Mouse (Mus musculus) kidney, postnatal 0 days (tissue): ENCODE data around the gene Vmn1r38. TPM values are rescaled to one million over a fixed set of nuclear protein-coding genes. Genes with fewer than 3 reads are reported as not detected.
"Not testable (repeated sequence)": the region's sequence is repeated elsewhere in the genome, so short reads cannot be mapped to it uniquely, and the experiment has no call there.

ENCODE experiments used
- ATAC-seq: fragments of 200-750 bp; cut with Nextera tagmentation; replicated peaks from 2 replicates; pipeline ENCODE4 v1.8.0; 2017; ENCODE audit warnings: low read depth, moderate number of reproducible peaks, moderate TSS enrichment, moderate library complexity; ENCODE audit not compliant: low FRiP score
- DNase-seq: peaks from one replicate; pipeline ENCODE4 v3.0.0-alpha.2; 2016; ENCODE audit warnings: low spot score
- H3K27ac ChIP-seq: fragments of 300-500 bp; sonication (generic); 2 replicates; pipeline ENCODE4 v1.5.1; 2014; ENCODE audit warnings: mild to moderate bottlenecking
- H3K27me3 ChIP-seq: fragments of 300-500 bp; sonication (generic); 2 replicates; pipeline ENCODE4 v1.6.1; 2014; ENCODE audit warnings: low read length, mixed read lengths; ENCODE audit not compliant: insufficient read depth
- H3K36me3 ChIP-seq: fragments of 300-500 bp; sonication (generic); 2 replicates; pipeline ENCODE4 v1.6.1; 2014; ENCODE audit warnings: low read length, mixed read lengths; ENCODE audit not compliant: insufficient read depth
- H3K4me1 ChIP-seq: fragments of 300-500 bp; sonication (generic); replicated peaks from 2 replicates; pipeline ENCODE4 v1.6.1; 2014; ENCODE audit warnings: antibody characterized with exemption, low read length, mixed read lengths; ENCODE audit not compliant: insufficient read depth
- H3K4me2 ChIP-seq: fragments of 300-500 bp; sonication (generic); 2 replicates; pipeline ENCODE4 v1.6.1; 2014; ENCODE audit warnings: mild to moderate bottlenecking, low read length, moderate library complexity, mixed read lengths
- H3K4me3 ChIP-seq: fragments of 300-500 bp; sonication (generic); replicated peaks from 2 replicates; pipeline ENCODE4 v1.5.1; 2014; ENCODE audit warnings: low read depth, low read length
- H3K9ac ChIP-seq: fragments of 300-500 bp; sonication (generic); 2 replicates; pipeline ENCODE4 v1.6.1; 2014; ENCODE audit warnings: low read depth, low read length
- H3K9me3 ChIP-seq: fragments of 300-500 bp; sonication (generic); replicated peaks from 2 replicates; pipeline ENCODE4 v1.6.1; 2016; ENCODE audit warnings: low read length, inconsistent platforms, mixed read lengths
- CTCF ChIP-seq: IDR thresholded peaks from 2 replicates; pipeline ENCODE4 v1.5.1; 2016; ENCODE audit warnings: antibody characterized with exemption, low read depth, mild to moderate bottlenecking, moderate library complexity
- WGBS: fragments of 180-500 bp; shearing (Covaris S2); extraction: QIAGEN DNeasy Blood & Tissue Kit; methylation state at CpG from one replicate; pipeline ENCODE4 v1.1.7; 2014; 5-methylcytosine and 5-hydroxymethylcytosine counted together
- polyA plus RNA-seq: library from polyadenylated mRNA; unstranded; fragments of >200 nt; fragmentation: Nextera tagmentation; extraction: Ambion mirVana; gene quantifications from 2 replicates; pipeline ENCODE4 v1.2.1, GENCODE M21; 2015

Vmn1r38 gene
- polyA plus RNA-seq, result not detected in 2 replicates

DNA sequence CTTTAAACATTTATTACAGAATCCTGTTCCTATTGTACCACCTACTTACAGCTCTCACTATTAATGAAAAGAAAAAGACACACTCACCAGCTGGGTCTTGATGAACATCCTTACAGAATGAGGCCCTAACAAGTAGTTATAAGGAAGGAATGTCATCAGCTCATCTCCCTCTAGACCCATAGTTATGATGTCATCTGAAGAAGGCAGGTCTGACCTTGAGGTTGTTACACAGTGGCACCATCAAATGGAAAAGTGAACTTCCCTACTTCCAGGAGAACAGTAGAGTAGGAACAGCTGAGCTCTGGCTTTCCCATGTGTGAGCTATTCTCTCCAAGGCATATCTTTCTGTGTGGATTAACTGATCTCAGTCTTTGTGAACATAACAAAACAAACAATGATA, at the start of gene Vmn1r38:
TSS of gene Vmn1r38 (minus strand) at position 101 of the 400 bp plus-strand sequence.
- H3K4me1 ChIP-seq, H3K27me3 ChIP-seq, H3K9ac ChIP-seq, H3K27ac ChIP-seq, H3K4me2 ChIP-seq, ATAC-seq, H3K36me3 ChIP-seq, H3K9me3 ChIP-seq, H3K4me3 ChIP-seq, DNase-seq: not testable (repeated sequence)

DNA sequence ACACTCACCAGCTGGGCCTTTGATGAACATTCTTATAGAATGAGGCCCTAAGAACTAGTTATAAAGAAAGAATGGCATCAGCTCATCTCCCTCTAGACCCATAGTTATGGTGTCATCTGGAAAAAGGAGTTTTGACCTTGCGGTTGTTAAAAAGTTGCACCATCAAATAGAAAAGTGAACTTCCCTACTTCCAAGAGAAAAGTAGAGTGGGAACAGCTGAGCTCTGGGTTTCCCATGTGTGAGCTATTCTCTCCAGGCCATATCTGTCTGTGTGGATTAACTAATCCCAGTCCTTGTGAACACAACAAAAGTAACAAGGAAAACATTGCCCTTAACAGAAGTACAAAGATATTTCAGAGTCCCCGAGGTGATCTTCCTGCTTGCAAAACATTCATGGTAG, 28.1 kb upstream of the Vmn1r38 start, which contains the start of gene Vmn1r39:
TSS of gene Vmn1r39 (minus strand) at position 101 of the 400 bp plus-strand sequence.
- WGBS, result 94% methylated on average over 2 of the region's 2 CpGs
- H3K4me2 ChIP-seq, result no peak within 1 kb of the TSS
- H3K4me3 ChIP-seq, result no peak within 1 kb of the TSS
- H3K9me3 ChIP-seq, result no peaks in the 10 kb centered on the region
- no peaks in the 10 kb centered on the region for H3K36me3 ChIP-seq
- H3K27ac ChIP-seq, result no peak within 1 kb of the TSS
- TF ChIP-seq CTCF, result no peak
- ATAC-seq, result no peak
- H3K27me3 ChIP-seq, result no peaks in the 10 kb centered on the region
- no peak for DNase-seq
- H3K4me1 ChIP-seq, result no peaks in the 10 kb centered on the region
- H3K9ac ChIP-seq, result no peak within 1 kb of the TSS

DNA sequence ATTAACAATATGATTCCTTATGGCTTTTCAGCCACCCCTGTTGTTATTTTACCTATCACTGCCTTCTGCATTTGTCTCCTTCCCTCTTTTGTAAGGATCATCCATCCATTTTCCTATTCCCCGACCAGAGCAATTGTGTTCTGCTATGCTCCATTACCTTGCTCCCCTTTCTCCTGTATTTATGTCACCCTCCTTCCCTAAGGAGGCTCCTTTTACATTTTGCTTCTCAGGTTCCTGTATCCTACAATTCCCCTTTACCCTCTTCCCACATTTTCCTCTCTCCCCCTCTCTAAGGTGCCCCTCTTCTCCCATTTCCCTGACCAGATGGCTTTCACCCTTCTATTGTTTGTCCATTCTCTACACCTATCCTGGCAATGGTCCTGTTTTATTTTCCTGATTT, 23.9 kb upstream of the Vmn1r38 start:
- no peak for TF ChIP-seq CTCF
- DNase-seq (peak; percentile 21), ATAC-seq (no peak)
- no peak overlapping the region for H3K4me3 ChIP-seq
- no peaks in the 10 kb centered on the region for H3K4me1 ChIP-seq
- H3K4me2 ChIP-seq, result no peak overlapping the region
- no peak overlapping the region for H3K27ac ChIP-seq
- no peak overlapping the region for H3K9ac ChIP-seq
- H3K9me3 ChIP-seq, result no peaks in the 10 kb centered on the region
- no peaks in the 10 kb centered on the region for H3K27me3 ChIP-seq
- WGBS, result 22% methylated on average over 1 of the region's 1 CpGs
- no peaks in the 10 kb centered on the region for H3K36me3 ChIP-seq

DNA sequence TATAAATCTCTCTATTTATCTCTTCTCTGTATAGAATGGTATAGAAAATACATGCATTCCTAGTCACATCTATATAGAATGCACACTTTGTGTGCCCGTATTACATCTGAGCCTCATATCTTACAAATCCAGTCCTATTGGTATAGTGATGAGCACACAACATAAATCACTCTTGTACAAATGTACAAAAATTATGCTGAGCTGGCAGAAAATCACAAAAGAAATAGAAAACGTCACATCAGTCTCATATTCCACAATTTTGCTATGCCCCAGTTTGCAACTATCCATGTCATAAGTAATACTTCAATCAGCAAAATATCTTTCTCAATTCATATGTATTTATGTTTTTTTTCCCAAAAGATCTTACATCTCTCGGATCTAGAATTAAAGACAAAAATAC, 23.3 kb upstream of the Vmn1r38 start:
- Histone ChIP-seq H3K4me2 (no peak overlapping the region), H3K4me3 (no peak overlapping the region), H3K4me1 (no peaks in the 10 kb centered on the region), H3K27me3 (no peaks in the 10 kb centered on the region), H3K36me3 (no peaks in the 10 kb centered on the region), H3K9ac (no peak overlapping the region), H3K9me3 (no peaks in the 10 kb centered on the region), H3K27ac (no peak overlapping the region)
- ATAC-seq (no peak), DNase-seq (no peak)
- 85% methylated on average over 3 of the region's 3 CpGs for WGBS
- TF ChIP-seq CTCF, result no peak

DNA sequence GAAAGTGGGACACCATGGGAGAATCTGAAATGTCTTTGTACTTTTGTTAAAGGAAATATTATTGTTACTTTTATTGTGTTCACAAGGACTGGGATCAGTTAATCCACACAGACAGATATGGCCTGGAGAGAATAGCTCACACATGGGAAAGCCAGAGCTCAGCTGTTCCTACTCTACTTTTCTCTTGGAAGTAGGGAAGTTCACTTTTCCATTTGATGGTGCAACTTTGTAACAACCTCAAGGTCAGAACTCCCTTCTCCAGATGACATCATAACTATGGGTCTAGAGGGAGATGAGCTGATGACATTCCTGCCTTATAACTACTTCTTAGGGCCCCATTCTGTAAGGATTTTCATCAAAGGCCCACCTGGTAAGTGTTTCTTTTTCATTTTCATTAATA, 53.3 kb downstream of the Vmn1r38 start, which contains the start of gene Vmn1r37:
TSS of gene Vmn1r37 (plus strand) at position 301 of the 400 bp plus-strand sequence.
- H3K4me2 ChIP-seq, H3K27me3 ChIP-seq, H3K4me1 ChIP-seq, DNase-seq, H3K36me3 ChIP-seq, H3K9ac ChIP-seq, H3K9me3 ChIP-seq, H3K4me3 ChIP-seq, ATAC-seq, H3K27ac ChIP-seq: not testable (repeated sequence)

Other genes with a start within 250 kb of the Vmn1r38 start
- 68.9 and 69.7 TPM in 2 replicates for gene Mad2l1, start 247.2 kb downstream of the Vmn1r38 start, polyA plus RNA-seq
- not detected in 2 replicates for gene Vmn1r32, start 222.5 kb downstream of the Vmn1r38 start, polyA plus RNA-seq
- not detected in 2 replicates for gene Vmn1r33, start 164.3 kb downstream of the Vmn1r38 start, polyA plus RNA-seq
- gene Vmn1r34, start 138.7 kb downstream of the Vmn1r38 start, polyA plus RNA-seq, result not detected in 2 replicates
- not detected in 2 replicates for gene Vmn1r35, start 96.7 kb downstream of the Vmn1r38 start, polyA plus RNA-seq
- not detected in 2 replicates for gene Vmn1r36, start 63.5 kb downstream of the Vmn1r38 start, polyA plus RNA-seq
- not detected in 2 replicates for gene Vmn1r37, start 53.2 kb downstream of the Vmn1r38 start, polyA plus RNA-seq
- not detected in 2 replicates for gene Vmn1r39, start 28.0 kb upstream of the Vmn1r38 start, polyA plus RNA-seq
- 144 and 152 TPM in 2 replicates for gene Gng12, start 113.8 kb upstream of the Vmn1r38 start, polyA plus RNA-seq